Mouse (Mus musculus): Measurements from ENCODE around the gene G530012D18Rik. TPM values are rescaled to one million over a fixed set of nuclear protein-coding genes. Genes with fewer than 3 reads are reported as not detected.
"Not testable (repeated sequence)": the region's sequence is repeated elsewhere in the genome, so short reads cannot be mapped to it uniquely, and the experiment has no call there.

G530012D18Rik gene
- total RNA-seq, 4 experiments from 2014 or later = not detected

DNA sequence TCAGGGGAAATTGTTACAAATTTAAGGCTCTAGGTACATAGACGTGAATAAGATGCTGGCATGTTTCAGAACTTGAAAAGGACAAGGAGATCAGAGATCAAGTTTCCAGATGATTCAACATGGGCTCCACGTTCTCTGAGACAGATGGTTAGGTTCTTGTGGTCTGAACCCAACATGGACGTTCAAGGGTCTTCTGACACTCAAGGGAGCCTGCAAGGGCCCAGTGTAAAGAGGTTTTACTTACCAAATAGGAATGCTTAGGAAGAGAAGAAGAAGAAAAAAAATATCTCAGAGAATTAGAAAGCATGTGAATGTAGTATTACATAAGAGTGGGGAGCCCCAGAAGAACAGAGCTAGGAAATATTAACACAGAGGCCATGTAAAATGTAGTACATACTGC is 40.3 kb downstream of the G530012D18Rik start:
- DNase-seq (ENCODE audit: low spot score) = not testable (repeated sequence)

- not testable (repeated sequence) for DNase-seq (ENCODE audit: low spot score)
Observed at GRCm38 (mm10) chr1:85617161-85617560, 41.7 kb downstream of the G530012D18Rik start.

DNA sequence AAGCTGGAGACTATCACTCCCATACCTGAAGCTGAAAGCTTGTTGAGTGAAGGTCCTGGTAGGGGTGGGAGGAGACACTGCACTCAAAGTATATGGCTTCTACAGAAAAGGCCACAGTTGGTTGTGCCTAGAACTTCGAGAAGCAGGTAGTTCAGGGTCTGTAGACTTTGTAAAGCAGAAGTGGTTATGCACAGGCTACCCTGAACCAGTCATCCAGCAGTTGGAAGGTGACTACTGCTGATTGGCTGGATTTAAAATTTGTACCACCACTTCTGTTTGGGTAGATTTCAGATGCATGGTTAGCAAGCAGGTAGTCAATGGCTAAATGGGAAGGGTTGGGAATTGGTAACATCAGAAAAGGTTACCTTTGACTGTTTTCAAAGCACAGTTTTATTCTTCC is 43.2 kb downstream of the G530012D18Rik start:
- DNase-seq (ENCODE audit: low spot score) = not testable (repeated sequence)

Other genes starting within 250 kb of the G530012D18Rik start
- 1 to 10 TPM; 3.6 to 4.9 (median 3.9) TPM for gene Sp110, start 23.1 kb downstream of the G530012D18Rik start, total RNA-seq (2022)
- 1 to 10 TPM; 2.3 to 3.6 (median 3.0) TPM for gene Sp140, start 24.7 kb downstream of the G530012D18Rik start, total RNA-seq (2022)
- gene Sp100, start 74.3 kb downstream of the G530012D18Rik start, total RNA-seq (2022) = 10 to 100 TPM; 15.9 to 21.0 (median 19.3) TPM
- 1 to 10 TPM in 1 of 4 experiments, under 1 TPM in 3; 0.22 to 1.3 (median 0.34) TPM for gene A630001G21Rik, start 203.0 kb downstream of the G530012D18Rik start, total RNA-seq (2022)
- gene Cab39, start 217.8 kb downstream of the G530012D18Rik start, total RNA-seq (2022) = 100 to 1,000 TPM; 109 to 121 (median 111) TPM

All from heart, adult 8-10 months (tissue).